Mouse (Mus musculus) heart, adult 2 months (tissue): Measurements from ENCODE around the gene Socs3. TPM values are rescaled to one million over a fixed set of nuclear protein-coding genes. Genes with fewer than 3 reads are reported as not detected.

Source experiments
- DNase-seq, 2 experiments: peaks; one replicate each; pipeline ENCODE4 v3.0.0; 2021
- H3K27ac ChIP-seq: fragments of 200-600 bp; 2 replicates; pipeline ENCODE4 v1.8.1; 2022
- H3K27me3 ChIP-seq: fragments of 200-500 bp; 2 replicates; pipeline ENCODE4 v1.6.1; 2012; ENCODE audit warnings: mild to moderate bottlenecking, low read length, inconsistent platforms, mixed read lengths; ENCODE audit not compliant: control insufficient read depth, insufficient read depth
- H3K36me3 ChIP-seq: fragments of 200-500 bp; 2 replicates; pipeline ENCODE4 v1.6.1; 2012; ENCODE audit warnings: low read length, inconsistent platforms; ENCODE audit not compliant: control insufficient read depth, insufficient read depth
- H3K4me1 ChIP-seq: fragments of 200-500 bp; 2 replicates; pipeline ENCODE4 v1.6.1; 2011; ENCODE audit warnings: low read length; ENCODE audit not compliant: control insufficient read depth, insufficient read depth
- H3K4me3 ChIP-seq: fragments of 200-600 bp; 2 replicates; pipeline ENCODE4 v1.8.1; 2022
- H3K79me2 ChIP-seq: fragments of 200-500 bp; replicated peaks from 2 replicates; pipeline ENCODE4 v1.6.1; 2012; ENCODE audit warnings: mild to moderate bottlenecking, inconsistent platforms, low read length, moderate library complexity, mixed read lengths; ENCODE audit not compliant: control insufficient read depth, insufficient read depth
- H3K9ac ChIP-seq: fragments of 200-500 bp; 2 replicates; pipeline ENCODE4 v1.6.1; 2012; ENCODE audit warnings: low read depth, mild to moderate bottlenecking, control low read depth, inconsistent platforms, low read length, mixed read lengths
- CTCF ChIP-seq: fragments of 200-600 bp; IDR thresholded peaks from 2 replicates; pipeline ENCODE4 v1.8.1; 2022; ENCODE audit warnings: antibody characterized with exemption, mild to moderate bottlenecking, moderate library complexity
- EP300 ChIP-seq: fragments of 200-500 bp; IDR thresholded peaks from 2 replicates; pipeline ENCODE4 v1.6.1; 2011; ENCODE audit warnings: low read depth, low read length, control low read depth; ENCODE audit not compliant: insufficient read depth
- POLR2A ChIP-seq: fragments of 200-500 bp; IDR thresholded peaks from 2 replicates; pipeline ENCODE4 v1.6.1; 2011; ENCODE audit warnings: mild to moderate bottlenecking, low read depth, low read length, control low read depth; ENCODE audit not compliant: insufficient read depth
- WGBS: fragments of 180-500 bp; shearing (Covaris S2); methylation state at CpG from one replicate; pipeline ENCODE4 v1.1.7; 2018; 5-methylcytosine and 5-hydroxymethylcytosine counted together
- intact Hi-C: fragments of 180-260 bp; cut with DNase I; formaldehyde crosslinking; loops from one replicate; pipeline ENCODE4 v1.15.1; 2025
- polyA plus RNA-seq: library from polyadenylated mRNA; depleted of rRNA; stranded (reverse); fragments of >200 nt; gene quantifications from 2 replicates; pipeline ENCODE4 v1.2.3, GENCODE M21; 2012
- total RNA-seq, 2 experiments: library from RNA; stranded (reverse); gene quantifications; 2 replicates each; pipeline ENCODE4 v1.2.3; 2021

Gene Socs3
- total and polyA plus RNA-seq, 3 experiments: 2.8 to 4.5 (median 4.4) TPM

DNA sequence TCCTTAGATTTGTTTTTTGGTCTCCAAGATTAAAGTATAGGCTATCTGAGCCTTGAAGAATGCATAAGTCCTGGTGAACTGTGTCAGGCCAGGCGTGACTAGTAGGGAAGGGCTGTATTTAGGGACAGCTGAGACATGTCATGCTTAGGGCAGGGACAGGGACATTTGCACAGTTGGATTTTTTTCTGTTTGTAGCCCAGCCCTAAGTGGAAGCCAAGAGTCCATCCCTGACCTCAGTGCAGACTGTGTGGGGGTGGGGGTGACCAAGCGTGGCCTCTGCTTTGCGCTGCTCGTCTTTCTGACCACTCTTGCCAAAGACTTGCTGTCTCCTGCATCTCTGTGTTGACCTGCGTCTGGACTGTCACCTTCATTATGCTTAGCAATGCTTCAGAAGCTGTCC is 34.4 kb upstream of the Socs3 start:
- H3K27ac ChIP-seq: no peak overlapping the region
- TF ChIP-seq CTCF (no peak), EP300 (no peak), POLR2A (no peak)
- H3K4me3 ChIP-seq: no peak overlapping the region
- intact Hi-C loops: no loop called here
- peaks cover 2% of the 10 kb centered on the region for H3K36me3 ChIP-seq
- WGBS: 82% methylated on average over 5 of the region's 5 CpGs
- H3K9ac ChIP-seq: no peak overlapping the region
- H3K4me1 ChIP-seq: peaks cover 17% of the 10 kb centered on the region
- H3K79me2 ChIP-seq: peaks cover 2% of the 10 kb centered on the region
- DNase-seq: no peak
- no peaks in the 10 kb centered on the region for H3K27me3 ChIP-seq

DNA sequence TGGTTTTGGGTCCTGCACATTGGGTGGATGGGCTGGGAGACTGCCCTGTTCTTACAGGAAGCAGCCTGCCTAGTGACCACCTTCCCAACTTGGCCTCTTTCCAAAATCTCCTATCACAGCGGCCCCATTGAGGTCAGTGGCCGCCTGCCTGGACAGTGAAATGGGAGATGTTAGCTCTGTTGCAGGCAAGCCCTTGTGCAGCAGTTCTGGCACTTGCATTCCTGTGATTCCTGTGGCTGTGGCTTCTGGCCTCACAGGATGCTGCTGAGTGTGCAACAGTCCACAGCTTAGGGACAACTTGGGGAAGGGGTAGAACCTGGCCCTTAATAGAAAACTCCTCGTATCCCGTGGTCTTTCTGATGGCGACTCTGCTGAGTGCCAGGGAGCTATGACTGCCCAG is 33.9 kb upstream of the Socs3 start:
- TF ChIP-seq EP300: no peak
- no peak for TF ChIP-seq CTCF
- TF ChIP-seq POLR2A: no peak
- Histone ChIP-seq H3K9ac (no peak overlapping the region), H3K36me3 (peaks cover 2% of the 10 kb centered on the region), H3K4me3 (no peak overlapping the region), H3K79me2 (no peaks in the 10 kb centered on the region; the same call in 1 of the 2 replicates), H3K4me1 (peaks cover 15% of the 10 kb centered on the region), H3K27ac (no peak overlapping the region), H3K27me3 (no peaks in the 10 kb centered on the region)
- no peak for DNase-seq
- intact Hi-C loops: no loop called here
- 46% methylated on average over 5 of the region's 5 CpGs for WGBS

DNA sequence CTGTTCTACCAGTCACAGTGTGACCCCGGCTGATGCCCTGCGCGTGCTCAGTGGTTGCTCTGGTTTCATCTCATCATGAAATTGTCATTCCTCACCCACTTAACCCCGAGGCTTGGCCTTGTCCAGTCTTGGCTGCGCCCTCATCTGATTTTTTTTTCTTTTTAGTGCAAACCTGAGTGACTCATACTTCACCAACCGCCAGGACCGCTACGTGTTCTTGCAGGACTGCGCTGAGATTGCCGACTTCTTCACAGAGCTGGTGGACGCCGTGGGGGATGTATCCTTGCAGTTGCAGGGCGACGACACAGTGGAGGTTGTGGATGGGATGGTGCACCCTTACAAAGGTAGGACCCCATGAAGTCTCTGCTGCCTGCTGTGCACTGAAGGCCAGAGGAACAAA is 33.3 kb upstream of the Socs3 start:
- Histone ChIP-seq H3K27me3 (no peaks in the 10 kb centered on the region), H3K79me2 (no peaks in the 10 kb centered on the region; the same call in 1 of the 2 replicates), H3K27ac (no peak overlapping the region), H3K36me3 (peaks cover 2% of the 10 kb centered on the region), H3K9ac (no peak overlapping the region), H3K4me3 (no peak overlapping the region), H3K4me1 (peaks cover 11% of the 10 kb centered on the region)
- intact Hi-C loops: no loop called here
- WGBS: 90% methylated on average over 14 of the region's 14 CpGs
- DNase-seq: no peak
- TF ChIP-seq EP300 (no peak), POLR2A (no peak), CTCF (no peak)

DNA sequence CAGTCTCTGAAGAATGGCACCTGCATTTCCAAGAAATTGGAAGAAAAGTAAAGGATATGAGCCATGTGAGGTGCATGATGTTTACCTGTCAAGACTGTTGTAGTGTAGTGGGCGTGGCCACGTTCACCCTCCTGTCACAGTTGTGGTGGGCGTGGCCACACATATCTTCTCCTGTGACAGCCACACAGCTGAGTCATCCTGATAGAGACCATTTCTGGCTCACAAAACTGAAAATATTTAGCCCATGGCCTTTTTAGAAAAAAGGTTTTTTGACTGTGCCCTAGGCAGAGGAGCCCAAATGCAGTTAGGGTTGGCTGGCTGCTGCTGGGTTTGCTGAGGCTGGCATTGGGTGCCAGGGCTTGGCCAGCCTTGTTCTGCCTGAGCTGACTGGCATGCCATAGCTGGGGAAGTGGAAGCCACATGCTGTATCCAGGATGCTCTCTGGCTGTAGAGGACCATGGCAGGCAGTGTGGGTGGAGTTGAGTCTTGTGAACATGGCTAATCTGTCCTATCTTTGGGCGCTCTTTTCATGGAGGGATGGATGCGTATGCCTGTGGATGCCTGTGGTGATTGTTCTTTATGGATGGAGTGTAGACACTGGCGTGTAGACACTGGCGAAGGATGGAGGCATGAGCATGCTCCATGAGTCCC is 30.8 kb upstream of the Socs3 start:
- Histone ChIP-seq H3K36me3 (peaks cover 2% of the 10 kb centered on the region), H3K27ac (peak overlapping the region; percentile 26; the same call in 1 of the 2 replicates)
- intact Hi-C loops: no loop called here

DNA sequence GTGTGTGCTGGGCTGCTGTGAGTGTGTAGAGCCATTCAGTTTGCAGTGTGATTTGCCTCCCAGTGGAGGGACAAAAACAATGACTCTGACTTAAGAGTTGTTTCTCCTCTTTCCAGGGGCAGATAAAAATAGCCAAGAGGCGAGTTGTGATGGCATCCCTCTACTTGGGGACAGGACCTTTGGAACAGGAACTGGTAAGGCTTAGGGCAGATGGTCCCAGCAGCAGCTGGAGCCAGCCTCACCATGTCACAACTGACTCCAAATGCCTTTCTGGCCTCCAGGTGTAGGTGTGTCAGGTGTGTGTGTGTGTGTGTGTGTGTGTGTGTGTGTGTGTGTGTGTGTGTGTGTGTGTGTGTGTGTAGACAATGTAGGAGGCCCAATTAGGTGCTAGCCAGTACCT is 30.2 kb upstream of the Socs3 start:
- no peak for DNase-seq
- Histone ChIP-seq H3K27me3 (no peaks in the 10 kb centered on the region), H3K36me3 (peaks cover 2% of the 10 kb centered on the region), H3K4me1 (peaks cover 13% of the 10 kb centered on the region), H3K79me2 (no peaks in the 10 kb centered on the region; the same call in 1 of the 2 replicates), H3K9ac (no peak overlapping the region), H3K27ac (no peak overlapping the region; the same call in 1 of the 2 replicates), H3K4me3 (no peak overlapping the region)
- intact Hi-C loops: no loop called here
- TF ChIP-seq CTCF: no peak
- no peak for TF ChIP-seq EP300
- TF ChIP-seq POLR2A: no peak
- 10% methylated on average over 1 of the region's 1 CpGs for WGBS

More for the DNA sequence above, 30.8 kb upstream of the Socs3 start:
- DNase-seq: no peak
- peaks cover 8% of the 10 kb centered on the region for H3K4me1 ChIP-seq
- H3K27me3 ChIP-seq: no peaks in the 10 kb centered on the region
- TF ChIP-seq POLR2A (no peak), CTCF (no peak), EP300 (no peak)
- WGBS: 88% methylated on average over 7 of the region's 7 CpGs
- H3K4me3 ChIP-seq: no peak overlapping the region
- H3K9ac ChIP-seq: no peak overlapping the region
- H3K79me2 ChIP-seq: no peaks in the 10 kb centered on the region; the same call in 1 of the 2 replicates

DNA sequence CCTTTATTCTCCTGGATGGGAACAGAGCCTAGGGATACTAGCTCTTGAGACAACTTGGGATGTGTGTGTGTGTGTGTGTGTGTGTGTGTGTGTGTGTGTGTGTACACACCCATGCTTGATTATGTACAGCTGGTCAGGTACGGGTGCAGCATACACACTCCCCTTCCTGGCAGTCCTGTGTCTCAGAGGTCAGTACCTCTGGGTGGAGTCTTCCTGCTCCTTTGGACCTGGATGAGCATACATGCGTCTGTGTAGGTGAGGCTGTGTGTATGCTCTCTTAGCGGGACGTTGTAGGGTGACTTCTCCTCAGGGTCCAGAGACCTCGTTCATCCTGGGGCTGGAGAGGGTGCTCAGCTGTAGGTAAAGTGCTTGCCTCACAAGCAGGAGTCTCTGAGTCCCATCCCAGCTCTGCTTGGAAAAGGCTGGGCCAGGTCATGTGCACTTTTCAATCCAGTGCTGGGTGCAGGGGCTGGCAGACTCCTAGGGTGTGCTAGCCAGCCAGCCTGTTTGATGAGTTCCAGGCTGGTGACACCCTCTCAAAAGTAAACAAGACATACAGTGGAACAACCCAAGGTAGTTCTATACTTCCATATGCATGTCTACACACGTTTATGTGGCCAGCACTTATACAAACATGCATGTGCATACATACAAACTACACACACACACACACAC is 29.6 kb upstream of the Socs3 start:
- Histone ChIP-seq H3K4me1 (peaks cover 18% of the 10 kb centered on the region), H3K27ac (peak overlapping the region; percentile 31; the same call in 1 of the 2 replicates), H3K79me2 (no peaks in the 10 kb centered on the region; the same call in 1 of the 2 replicates), H3K36me3 (peaks cover 2% of the 10 kb centered on the region), H3K9ac (peak overlapping the region; percentile 14; the same call in 1 of the 2 replicates), H3K27me3 (no peaks in the 10 kb centered on the region), H3K4me3 (no peak overlapping the region)
- DNase-seq: peak in 1 of 2 experiments; percentile 51
- intact Hi-C loops: no loop called here
- WGBS: 56% methylated on average over 6 of the region's 6 CpGs
- TF ChIP-seq CTCF (no peak), EP300 (0 out of 2 replicates have a peak, but pooled peaks have one; percentile 44)
